Mouse (Mus musculus) intestine, postnatal 0 days (tissue): ENCODE data around the gene Slc25a23. TPM values are rescaled to one million over a fixed set of nuclear protein-coding genes. Genes with fewer than 3 reads are reported as not detected.
"Not testable (repeated sequence)": the region's sequence is repeated elsewhere in the genome, so short reads cannot be mapped to it uniquely, and the experiment has no call there.

Experiments
- ATAC-seq: fragments of 200-750 bp; cut with Nextera tagmentation; 2 replicates; pipeline ENCODE4 v1.8.0; 2017; ENCODE audit warnings: mild to moderate bottlenecking, moderate TSS enrichment, moderate library complexity
- H3K27ac ChIP-seq: fragments of 300-500 bp; sonication (generic); 2 replicates; pipeline ENCODE4 v1.5.1; 2014; ENCODE audit warnings: mild to moderate bottlenecking, low read depth, low read length, moderate library complexity
- H3K27me3 ChIP-seq: fragments of 300-500 bp; sonication (generic); replicated peaks from 2 replicates; pipeline ENCODE4 v1.6.1; 2014; ENCODE audit warnings: low read length, mixed read lengths; ENCODE audit not compliant: control insufficient read depth, insufficient read depth
- H3K36me3 ChIP-seq: fragments of 300-500 bp; sonication (generic); 2 replicates; pipeline ENCODE4 v1.6.1; 2014; ENCODE audit warnings: mild to moderate bottlenecking, moderate library complexity; ENCODE audit not compliant: control insufficient read depth, insufficient read depth
- H3K4me1 ChIP-seq: fragments of 300-500 bp; sonication (generic); replicated peaks from 2 replicates; pipeline ENCODE4 v1.6.1; 2014; ENCODE audit warnings: antibody characterized with exemption, low read length, mixed read lengths; ENCODE audit not compliant: control insufficient read depth, insufficient read depth
- H3K4me2 ChIP-seq: fragments of 300-500 bp; sonication (generic); replicated peaks from 2 replicates; pipeline ENCODE4 v1.6.1; 2014; ENCODE audit warnings: low read depth, mild to moderate bottlenecking, moderate library complexity
- H3K4me3 ChIP-seq: fragments of 300-500 bp; sonication (generic); 2 replicates; pipeline ENCODE4 v1.5.1; 2014; ENCODE audit warnings: low read depth, low read length
- H3K9ac ChIP-seq: fragments of 300-500 bp; sonication (generic); 2 replicates; pipeline ENCODE4 v1.6.1; 2014; ENCODE audit warnings: mild to moderate bottlenecking, low read depth, low read length
- H3K9me3 ChIP-seq: fragments of 300-500 bp; sonication (generic); 2 replicates; pipeline ENCODE4 v1.6.1; 2016; ENCODE audit warnings: mixed run types; ENCODE audit not compliant: control insufficient read depth
- CTCF ChIP-seq: sonication (generic); IDR thresholded peaks from 2 replicates; pipeline ENCODE4 v1.5.1; 2016; ENCODE audit warnings: low read depth, mild to moderate bottlenecking, control low read depth, antibody characterized with exemption, moderate library complexity
- WGBS: fragments of 180-500 bp; shearing (Covaris S2); extraction: QIAGEN DNeasy Blood & Tissue Kit; methylation state at CpG from one replicate; pipeline ENCODE4 v1.1.7; 2014; 5-methylcytosine and 5-hydroxymethylcytosine counted together
- polyA plus RNA-seq: library from polyadenylated mRNA; unstranded; fragments of >200 nt; fragmentation: Nextera tagmentation; extraction: Ambion mirVana; gene quantifications from 2 replicates; pipeline ENCODE4 v1.2.1, GENCODE M21; 2015

Slc25a23 gene
- polyA plus RNA-seq, 1 experiment from 2014 or later = 5.1 TPM

DNA sequence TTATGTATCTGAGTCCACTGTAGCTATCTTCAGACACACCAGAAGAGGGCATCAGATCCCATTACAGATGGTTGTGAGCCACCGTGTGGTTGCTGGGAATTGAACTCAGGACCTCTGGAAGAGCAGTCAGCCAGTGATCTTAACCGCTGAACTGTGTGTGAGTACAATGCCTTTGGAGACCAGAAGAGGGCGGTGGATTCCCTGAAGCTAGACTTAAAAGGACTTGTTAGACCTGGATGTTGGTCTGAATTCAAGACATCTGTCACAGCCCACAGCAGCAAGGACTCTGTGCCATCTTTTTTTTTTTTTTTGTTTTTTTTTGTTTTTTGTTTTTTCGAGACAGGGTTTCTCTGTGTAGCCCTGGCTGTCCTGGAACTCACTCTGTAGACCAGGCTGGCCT, 8.0 kb downstream of the Slc25a23 start:
- not testable (repeated sequence) for H3K27me3 ChIP-seq, H3K9me3 ChIP-seq, H3K9ac ChIP-seq, H3K4me2 ChIP-seq, ATAC-seq, H3K4me3 ChIP-seq, H3K36me3 ChIP-seq, H3K4me1 ChIP-seq, H3K27ac ChIP-seq
- TF ChIP-seq CTCF = peak; percentile 59
- 89% methylated on average over 4 of the region's 4 CpGs for WGBS

DNA sequence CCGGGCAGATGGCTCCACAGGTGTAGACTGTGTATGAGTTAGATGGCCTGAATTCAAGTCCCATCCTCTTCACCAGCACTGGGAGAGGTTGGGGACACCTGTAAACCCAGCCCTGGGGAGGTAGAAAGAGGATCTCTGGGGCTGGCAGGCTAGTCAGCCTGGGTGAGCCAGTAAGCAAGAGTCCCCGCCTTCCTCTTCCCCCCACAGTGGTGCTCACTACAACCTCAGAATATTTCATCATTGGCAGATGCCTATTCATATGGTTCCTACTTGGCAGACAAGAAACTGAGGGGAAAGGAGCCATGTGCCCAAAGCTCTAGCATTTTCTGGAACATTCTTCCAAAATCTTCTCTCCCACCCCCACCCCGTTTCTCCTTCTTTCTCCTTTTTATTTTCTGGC, 10.8 kb downstream of the Slc25a23 start:
- no peak overlapping the region for H3K27ac ChIP-seq
- H3K4me2 ChIP-seq = no peak overlapping the region
- H3K9me3 ChIP-seq = no peaks in the 10 kb centered on the region
- no peak overlapping the region for H3K4me3 ChIP-seq
- 84% methylated on average over 3 of the region's 3 CpGs for WGBS
- no peak for TF ChIP-seq CTCF
- H3K36me3 ChIP-seq = peaks cover 6% of the 10 kb centered on the region; the same call in 1 of the 2 replicates
- no peak overlapping the region for H3K9ac ChIP-seq
- no peak for ATAC-seq
- H3K4me1 ChIP-seq = no peaks in the 10 kb centered on the region
- H3K27me3 ChIP-seq = no peaks in the 10 kb centered on the region

DNA sequence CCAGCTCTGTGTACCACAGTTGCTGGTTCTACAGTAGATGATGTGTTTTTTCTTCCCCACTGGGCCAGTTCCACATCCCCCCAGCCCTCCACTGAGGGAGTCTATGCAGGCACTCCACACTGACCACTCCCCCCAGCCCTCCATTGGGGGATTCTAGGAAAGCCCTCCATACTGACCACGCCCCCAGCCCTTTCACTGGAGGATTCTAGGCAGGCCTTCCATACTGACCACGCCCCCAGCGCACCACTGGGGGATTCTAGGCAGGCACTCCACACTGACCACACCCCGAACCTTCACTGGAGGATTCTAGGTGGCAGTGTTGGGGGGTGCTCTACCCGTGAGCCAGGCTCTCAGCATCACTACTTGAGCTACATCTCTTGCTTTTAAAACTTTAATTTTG, 12.3 kb downstream of the Slc25a23 start:
- no peak for TF ChIP-seq CTCF
- Histone ChIP-seq H3K4me1 (no peaks in the 10 kb centered on the region), H3K27ac (no peak overlapping the region), H3K27me3 (no peaks in the 10 kb centered on the region), H3K9me3 (no peaks in the 10 kb centered on the region), H3K4me2 (no peak overlapping the region), H3K36me3 (peaks cover 6% of the 10 kb centered on the region; the same call in 1 of the 2 replicates), H3K4me3 (no peak overlapping the region), H3K9ac (no peak overlapping the region)
- WGBS = 60% methylated on average over 5 of the region's 5 CpGs
- ATAC-seq = no peak

DNA sequence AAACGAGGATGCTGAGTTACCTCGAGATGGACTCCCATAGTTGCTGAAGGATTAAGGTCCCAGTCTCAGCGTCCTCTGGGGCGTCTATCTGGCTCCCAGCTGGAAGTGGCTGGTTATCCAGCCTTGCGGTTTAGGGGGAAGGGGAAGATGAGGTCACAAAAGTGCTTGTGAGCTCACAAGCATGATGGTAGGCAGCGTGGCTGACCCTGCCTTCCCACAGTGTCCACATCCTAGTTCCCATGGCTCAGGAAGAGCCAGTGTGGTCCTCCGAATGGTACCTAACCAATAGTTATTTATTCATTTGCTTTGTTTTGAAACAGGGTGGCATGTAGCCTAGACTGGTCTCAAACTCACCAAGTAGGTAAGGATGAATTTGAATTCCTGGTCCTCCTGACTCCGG, 18.1 kb downstream of the Slc25a23 start, which contains the start of gene Slc25a41:
Gene Slc25a41, minus strand, starts transcription at position 101 of the 400 bp plus-strand sequence.
- TF ChIP-seq CTCF = no peak
- Histone ChIP-seq H3K36me3 (peaks cover 6% of the 10 kb centered on the region; the same call in 1 of the 2 replicates), H3K4me2 (no peak within 1 kb of the TSS), H3K27ac (no peak within 1 kb of the TSS), H3K27me3 (no peaks in the 10 kb centered on the region), H3K4me3 (no peak within 1 kb of the TSS), H3K9ac (no peak within 1 kb of the TSS), H3K4me1 (no peaks in the 10 kb centered on the region), H3K9me3 (no peaks in the 10 kb centered on the region)
- 69% methylated on average over 8 of the region's 8 CpGs for WGBS
- ATAC-seq = no peak

DNA sequence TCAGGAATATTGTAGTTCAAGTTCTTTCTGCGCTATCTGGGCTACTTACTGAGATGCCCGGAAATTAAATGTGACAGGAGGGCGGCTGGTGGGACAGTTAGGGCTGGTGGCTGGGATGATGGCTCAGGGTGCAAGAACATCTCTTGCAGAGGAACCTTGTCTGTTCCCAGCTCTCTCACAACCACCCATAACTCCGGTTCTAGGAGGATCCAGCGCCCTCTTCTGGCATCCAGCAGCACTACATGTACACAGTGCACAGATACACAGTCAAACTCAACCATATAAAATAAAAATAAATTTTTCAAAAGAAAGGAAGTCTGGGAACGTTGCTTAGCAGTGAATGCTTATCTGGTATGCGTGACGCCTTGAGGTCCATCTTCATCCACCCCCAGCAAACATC, 20.7 kb downstream of the Slc25a23 start:
- ATAC-seq = no peak
- WGBS = 36% methylated on average over 8 of the region's 8 CpGs
- TF ChIP-seq CTCF = peak; percentile 50

DNA sequence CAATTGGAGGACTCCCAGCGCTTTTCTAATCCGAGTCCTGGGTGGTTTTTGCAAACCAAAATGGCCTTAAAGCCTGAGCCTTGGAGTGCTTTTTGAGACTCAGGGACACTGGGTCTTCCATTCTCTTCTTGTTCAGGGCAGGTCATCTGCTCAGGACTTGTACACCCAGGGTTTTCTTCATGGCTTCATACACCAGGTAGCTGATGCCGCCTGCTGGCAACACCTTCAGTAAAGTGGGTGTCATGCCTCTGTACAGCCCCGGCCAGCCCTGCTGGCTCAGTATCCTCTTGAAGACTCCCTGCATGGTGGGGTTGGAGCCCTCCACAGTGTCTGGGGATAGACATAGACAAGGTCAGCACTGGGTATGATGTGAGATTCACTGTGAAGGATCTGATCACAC, 26.8 kb downstream of the Slc25a23 start:
- H3K27ac ChIP-seq = no peak overlapping the region
- H3K9me3 ChIP-seq = no peaks in the 10 kb centered on the region
- H3K36me3 ChIP-seq = peaks cover 9% of the 10 kb centered on the region
- no peak overlapping the region for H3K4me2 ChIP-seq
- no peak overlapping the region for H3K4me3 ChIP-seq
- no peak for TF ChIP-seq CTCF
- ATAC-seq = no peak
- 87% methylated on average over 4 of the region's 4 CpGs for WGBS
- 0 out of 2 replicates have a peak overlapping the region, but pooled peaks have one; percentile 8 for H3K9ac ChIP-seq
- H3K4me1 ChIP-seq = peaks cover 3% of the 10 kb centered on the region; the same call in 1 of the 2 replicates
- no peaks in the 10 kb centered on the region for H3K27me3 ChIP-seq

More for the DNA sequence above, 20.7 kb downstream of the Slc25a23 start:
- Histone ChIP-seq H3K4me2 (no peak overlapping the region), H3K36me3 (no peaks in the 10 kb centered on the region), H3K4me3 (no peak overlapping the region), H3K9ac (no peak overlapping the region), H3K9me3 (no peaks in the 10 kb centered on the region), H3K4me1 (no peaks in the 10 kb centered on the region), H3K27ac (no peak overlapping the region), H3K27me3 (no peaks in the 10 kb centered on the region)
